Mouse (Mus musculus) hindbrain, embryonic 14.5 days (tissue): ENCODE results near the gene Foxp2. TPM values are rescaled to one million over a fixed set of nuclear protein-coding genes. Genes with fewer than 3 reads are reported as not detected.
A peak's percentile ranks its signal among the peaks of the same experiment; 100 is the strongest.

Experiments
- ATAC-seq: fragments of 200-750 bp; cut with Nextera tagmentation; 2 replicates; pipeline ENCODE4 v1.8.0; 2017; ENCODE audit warnings: moderate number of reproducible peaks, mild to moderate bottlenecking, moderate TSS enrichment, moderate library complexity; ENCODE audit not compliant: low FRiP score
- DNase-seq: peaks from one replicate; pipeline ENCODE4 v3.0.0-alpha.2; 2015; ENCODE audit warnings: low spot score
- H3K27ac ChIP-seq: fragments of 300-500 bp; sonication (generic); 2 replicates; pipeline ENCODE4 v1.5.1; 2014; ENCODE audit warnings: mild to moderate bottlenecking, moderate library complexity
- H3K27me3 ChIP-seq: fragments of 300-500 bp; sonication (generic); 2 replicates; pipeline ENCODE4 v1.6.1; 2014; ENCODE audit warnings: mild to moderate bottlenecking, low read length, mixed read lengths; ENCODE audit not compliant: control insufficient read depth, insufficient read depth
- H3K36me3 ChIP-seq: fragments of 300-500 bp; sonication (generic); replicated peaks from 2 replicates; pipeline ENCODE4 v1.6.1; 2014; ENCODE audit not compliant: control insufficient read depth, insufficient read depth
- H3K4me1 ChIP-seq: fragments of 300-500 bp; sonication (generic); replicated peaks from 2 replicates; pipeline ENCODE4 v1.6.1; 2014; ENCODE audit warnings: antibody characterized with exemption, low read length, mixed read lengths; ENCODE audit not compliant: control insufficient read depth, insufficient read depth
- H3K4me2 ChIP-seq: fragments of 300-500 bp; sonication (generic); replicated peaks from 2 replicates; pipeline ENCODE4 v1.6.1; 2014; ENCODE audit warnings: mild to moderate bottlenecking, moderate library complexity
- H3K4me3 ChIP-seq: fragments of 300-500 bp; sonication (generic); replicated peaks from 2 replicates; pipeline ENCODE4 v1.5.1; 2014; ENCODE audit warnings: mild to moderate bottlenecking, low read length
- H3K9ac ChIP-seq: fragments of 300-500 bp; sonication (generic); 2 replicates; pipeline ENCODE4 v1.6.1; 2014
- H3K9me3 ChIP-seq: fragments of 300-500 bp; sonication (generic); 2 replicates; pipeline ENCODE4 v1.6.1; 2016; ENCODE audit warnings: low read length; ENCODE audit not compliant: control insufficient read depth
- WGBS: fragments of 180-500 bp; shearing (Covaris S2); extraction: QIAGEN DNeasy Blood & Tissue Kit; methylation state at CpG from one replicate; pipeline ENCODE4 v1.1.7; 2014; 5-methylcytosine and 5-hydroxymethylcytosine counted together
- polyA plus RNA-seq: library from polyadenylated mRNA; unstranded; fragments of >200 nt; fragmentation: Nextera tagmentation; extraction: Ambion mirVana; gene quantifications from 2 replicates; pipeline ENCODE4 v1.2.1, GENCODE M21; 2014

The Foxp2 gene
- polyA plus RNA-seq, 1 experiment from 2014 or later, result 23.1 TPM

- WGBS, result 96% methylated on average over 2 of the region's 2 CpGs
- ATAC-seq, result no peak
- no peaks in the 10 kb centered on the region for H3K36me3 ChIP-seq
Measured at GRCm38 (mm10) chr6:15316948-15317347, 415.8 kb downstream of the Foxp2 start.

GRCm38 (mm10) chr6:15318343-15318742 lies 417.2 kb downstream of the Foxp2 start:
- Histone ChIP-seq H3K36me3 (no peaks in the 10 kb centered on the region), H3K9me3 (no peaks in the 10 kb centered on the region), H3K4me2 (no peak overlapping the region), H3K27me3 (no peaks in the 10 kb centered on the region), H3K4me1 (no peaks in the 10 kb centered on the region), H3K9ac (no peak overlapping the region), H3K4me3 (no peak overlapping the region), H3K27ac (no peak overlapping the region)
- 94% methylated on average over 2 of the region's 2 CpGs for WGBS
- ATAC-seq, result no peak
- DNase-seq, result no peak

More at GRCm38 (mm10) chr6:15316948-15317347, 415.8 kb downstream of the Foxp2 start:
- DNase-seq, result no peak
- Histone ChIP-seq H3K4me2 (no peak overlapping the region), H3K4me3 (no peak overlapping the region), H3K4me1 (no peaks in the 10 kb centered on the region), H3K27ac (no peak overlapping the region), H3K9ac (no peak overlapping the region), H3K27me3 (no peaks in the 10 kb centered on the region), H3K9me3 (no peaks in the 10 kb centered on the region)

- no peaks in the 10 kb centered on the region for H3K27me3 ChIP-seq
- no peak overlapping the region for H3K27ac ChIP-seq
- DNase-seq (no peak), ATAC-seq (no peak)
- 71% methylated on average over 2 of the region's 2 CpGs for WGBS
- no peaks in the 10 kb centered on the region for H3K36me3 ChIP-seq
- H3K9ac ChIP-seq, result no peak overlapping the region
- no peak overlapping the region for H3K4me2 ChIP-seq
- no peak overlapping the region for H3K4me3 ChIP-seq
- H3K9me3 ChIP-seq, result no peaks in the 10 kb centered on the region
- no peaks in the 10 kb centered on the region for H3K4me1 ChIP-seq
Measured at GRCm38 (mm10) chr6:15321551-15321974, 420.4 kb downstream of the Foxp2 start.

- ATAC-seq, result no peak
- no peak for DNase-seq
- H3K27ac ChIP-seq, result no peak overlapping the region
Measured at GRCm38 (mm10) chr6:15323099-15323498, 421.9 kb downstream of the Foxp2 start.

GRCm38 (mm10) chr6:15347705-15348104 lies 446.6 kb downstream of the Foxp2 start:
- WGBS, result 37% methylated on average over 3 of the region's 3 CpGs
- Histone ChIP-seq H3K36me3 (no peaks in the 10 kb centered on the region), H3K4me3 (no peak overlapping the region), H3K9me3 (no peaks in the 10 kb centered on the region), H3K4me1 (no peaks in the 10 kb centered on the region), H3K4me2 (no peak overlapping the region), H3K9ac (no peak overlapping the region), H3K27me3 (no peaks in the 10 kb centered on the region), H3K27ac (no peak overlapping the region)
- DNase-seq (no peak), ATAC-seq (peak; percentile 62; the same call in 1 of the 2 replicates)

More at GRCm38 (mm10) chr6:15323099-15323498, 421.9 kb downstream of the Foxp2 start:
- no peak overlapping the region for H3K4me3 ChIP-seq
- H3K27me3 ChIP-seq, result no peaks in the 10 kb centered on the region
- H3K36me3 ChIP-seq, result no peaks in the 10 kb centered on the region
- H3K4me2 ChIP-seq, result no peak overlapping the region
- H3K4me1 ChIP-seq, result no peaks in the 10 kb centered on the region
- H3K9ac ChIP-seq, result no peak overlapping the region
- H3K9me3 ChIP-seq, result no peaks in the 10 kb centered on the region

GRCm38 (mm10) chr6:15355852-15356251 lies 454.7 kb downstream of the Foxp2 start:
- Histone ChIP-seq H3K27me3 (no peaks in the 10 kb centered on the region), H3K4me3 (no peak overlapping the region), H3K9me3 (no peaks in the 10 kb centered on the region), H3K4me1 (no peaks in the 10 kb centered on the region), H3K36me3 (no peaks in the 10 kb centered on the region), H3K27ac (no peak overlapping the region), H3K4me2 (no peak overlapping the region), H3K9ac (no peak overlapping the region)
- 82% methylated on average over 4 of the region's 4 CpGs for WGBS
- DNase-seq, result no peak
- no peak for ATAC-seq

- DNase-seq (no peak), ATAC-seq (no peak)
- Histone ChIP-seq H3K4me2 (no peak overlapping the region), H3K36me3 (no peaks in the 10 kb centered on the region), H3K4me1 (0 out of 2 replicates have a peak, but pooled peaks cover 11% of the 10 kb centered on the region), H3K4me3 (no peak overlapping the region), H3K27me3 (no peaks in the 10 kb centered on the region), H3K9me3 (no peaks in the 10 kb centered on the region), H3K27ac (no peak overlapping the region), H3K9ac (no peak overlapping the region)
- 29% methylated on average over 8 of the region's 8 CpGs for WGBS
Measured at GRCm38 (mm10) chr6:15370281-15370680, 469.1 kb downstream of the Foxp2 start.

- no peak overlapping the region for H3K27ac ChIP-seq
- 65% methylated on average over 4 of the region's 4 CpGs for WGBS
Measured at GRCm38 (mm10) chr6:15370827-15371226, 469.7 kb downstream of the Foxp2 start.

GRCm38 (mm10) chr6:15373621-15374020 lies 472.5 kb downstream of the Foxp2 start:
- H3K4me1 ChIP-seq, result 0 out of 2 replicates have a peak, but pooled peaks cover 14% of the 10 kb centered on the region
- H3K36me3 ChIP-seq, result no peaks in the 10 kb centered on the region
- H3K27ac ChIP-seq, result no peak overlapping the region
- ATAC-seq, result peak; percentile 28; the same call in 1 of the 2 replicates
- H3K27me3 ChIP-seq, result no peaks in the 10 kb centered on the region
- no peaks in the 10 kb centered on the region for H3K9me3 ChIP-seq
- H3K9ac ChIP-seq, result no peak overlapping the region
- DNase-seq, result no peak
- 44% methylated on average over 3 of the region's 3 CpGs for WGBS
- no peak overlapping the region for H3K4me3 ChIP-seq
- no peak overlapping the region for H3K4me2 ChIP-seq

More at GRCm38 (mm10) chr6:15370827-15371226, 469.7 kb downstream of the Foxp2 start:
- ATAC-seq (no peak), DNase-seq (no peak)
- 0 out of 2 replicates have a peak, but pooled peaks cover 11% of the 10 kb centered on the region for H3K4me1 ChIP-seq
- H3K4me2 ChIP-seq, result no peak overlapping the region
- no peaks in the 10 kb centered on the region for H3K9me3 ChIP-seq
- H3K36me3 ChIP-seq, result no peaks in the 10 kb centered on the region
- no peak overlapping the region for H3K4me3 ChIP-seq
- H3K27me3 ChIP-seq, result no peaks in the 10 kb centered on the region
- no peak overlapping the region for H3K9ac ChIP-seq

- H3K9ac ChIP-seq, result no peak overlapping the region
- H3K27me3 ChIP-seq, result no peaks in the 10 kb centered on the region
- WGBS, result 23% methylated on average over 5 of the region's 5 CpGs
- H3K4me3 ChIP-seq, result no peak overlapping the region
- 0 out of 2 replicates have a peak, but pooled peaks cover 7% of the 10 kb centered on the region for H3K4me1 ChIP-seq
- H3K9me3 ChIP-seq, result no peaks in the 10 kb centered on the region
- DNase-seq (peak; percentile 36), ATAC-seq (peak; percentile 37; the same call in 1 of the 2 replicates)
- H3K36me3 ChIP-seq, result no peaks in the 10 kb centered on the region
- H3K4me2 ChIP-seq, result no peak overlapping the region
- 0 out of 2 replicates have a peak overlapping the region, but pooled peaks have one; percentile 59 for H3K27ac ChIP-seq
Measured at GRCm38 (mm10) chr6:15378261-15378660, 477.1 kb downstream of the Foxp2 start.
